ENCODE assay signal across 9 mouse cellular contexts in the genomic region with DNA sequence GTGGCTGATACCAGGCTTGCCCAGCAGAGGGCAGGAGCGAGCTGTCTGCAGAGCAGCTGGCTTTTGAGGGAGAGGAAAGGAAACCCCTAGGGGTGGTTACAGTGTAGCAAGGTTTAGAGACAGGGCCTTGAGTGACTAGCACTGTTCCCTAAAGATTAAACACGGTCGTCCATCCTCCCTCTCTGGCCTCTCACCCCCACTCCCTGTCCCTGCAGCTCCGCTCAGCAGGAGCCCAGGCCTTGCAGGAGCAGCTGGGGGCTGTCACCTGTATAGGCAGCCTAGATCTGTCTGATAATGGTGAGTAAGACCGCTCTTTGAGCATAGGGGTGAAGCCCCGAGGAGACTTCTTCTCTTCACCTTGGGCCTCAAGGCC. TPM values are rescaled to one million over a fixed set of nuclear protein-coding genes. Genes with fewer than 3 reads are reported as not detected.
DNase-seq lines count a peak whose midpoint lies in the region; ATAC-seq and TF ChIP-seq lines count a peak whose summit lies in the region.
"Had no signal": no experiment of that assay in that cellular context is flagged by ENCODE, and none has a peak within 500 bp of the region (broad histone marks: within the 10 kb centered on the region; RNA-seq: fewer than 3 reads in every experiment).

No protein-coding gene starts in this region.

- H3K4me3 ChIP-seq in hindbrain, postnatal 0 days (ENCODE audit: low read length), result no peak overlapping the region
- H3K4me3 ChIP-seq: myocyte had no signal

- H3K4me2 ChIP-seq in hindbrain, postnatal 0 days (ENCODE audit: low read depth, low read length), result no peak overlapping the region

- peak; percentile 82 for DNase-seq in WW6 (ENCODE audit: low read depth, low spot score)
- peak; percentile 96 to 98 for DNase-seq in cerebellum, postnatal 10 days
- DNase-seq in gastrocnemius, adult 18-20 months (ENCODE audit: low spot score), result peak; percentile 83
- peak; percentile 92 for DNase-seq in hindbrain, postnatal 0 days (ENCODE audit: low spot score)
- peak; percentile 69 to 86 for DNase-seq in left cerebral cortex, postnatal 10 days (ENCODE audit: extremely low spot score in 1 of 2, low spot score in 2 of 2)
- DNase-seq in right cerebral cortex, postnatal 25 days, result peak; percentile 82
- peak; percentile 75 to 84 for DNase-seq in urinary bladder, postnatal 36 days (ENCODE audit: low spot score in 2 of 2)

- 47% methylated on average over 5 of the region's 6 CpGs for WGBS in hindbrain, postnatal 0 days

- H3K4me1 ChIP-seq in hindbrain, postnatal 0 days (ENCODE audit: insufficient read depth, low read length), result no peaks in the 10 kb centered on the region

- peaks cover 49% of the 10 kb centered on the region for H3K36me3 ChIP-seq in hindbrain, postnatal 0 days (ENCODE audit: insufficient read depth, low read length)

- peak; percentile 65 for ATAC-seq in hindbrain, postnatal 0 days
- ATAC-seq in megakaryocyte-erythroid progenitor cell, adult 5-6 weeks (replicated peaks; ENCODE audit: low FRiP score, low TSS enrichment, poor library complexity, severe bottlenecking), result peak; percentile 69

- H3K9me3 ChIP-seq in hindbrain, postnatal 0 days (ENCODE audit: low read length), result no peaks in the 10 kb centered on the region

- no peaks in the 10 kb centered on the region for H3K27me3 ChIP-seq in hindbrain, postnatal 0 days (ENCODE audit: insufficient read depth, low read length)

- intact Hi-C loops in left cerebral cortex, postnatal 10 days (cut with DNase I), result loop anchor here (2.0 to 10.0 kb wide), 3 partner anchors 40 to 343 kb away; no protein-coding TSS in a partner anchor

- no peak overlapping the region for H3K9ac ChIP-seq in hindbrain, postnatal 0 days (replicated peaks; ENCODE audit: low read length)

- no peak overlapping the region for H3K27ac ChIP-seq in hindbrain, postnatal 0 days

- peak; percentile 99 for TF ChIP-seq CTCF in hindbrain, postnatal 0 days (IDR thresholded peaks at IDR 0.05; ENCODE audit: low read depth)

RNA-seq across cellular contexts. Expression of a gene that starts 7.0 kb away (rescaled TPM):
- under 1 TPM; 0.26 to 0.41 TPM for total RNA-seq in gastrocnemius, adult 18-20 months (2021)
- 90.5 and 120 TPM in 2 replicates for total RNA-seq in hindbrain, postnatal 0 days (2014; rRNA removed)
- 23.8 and 25.2 TPM in 2 replicates for polyA plus RNA-seq in hindbrain, postnatal 0 days (2015; fragmentation: Nextera tagmentation; extraction: Ambion mirVana)
- total RNA-seq in left cerebral cortex, postnatal 10 days (2021), result 100 to 1,000 TPM; 105 to 109 TPM
- 0.77 and 1.3 TPM in 2 replicates for total RNA-seq in megakaryocyte-erythroid progenitor cell, adult 5-6 weeks (2014; fragmentation: Nextera tagmentation)
- 0.42 and 0.70 TPM in 2 replicates for total RNA-seq in megakaryocyte-erythroid progenitor cell, adult 5-6 weeks (2017)

RNA-seq across cellular contexts. Expression of a gene that starts 12.8 kb away (rescaled TPM):
- not detected for total RNA-seq in gastrocnemius, adult 18-20 months (2021)
- total RNA-seq in hindbrain, postnatal 0 days (2014; rRNA removed), result 8.3 and 19.7 TPM in 2 replicates
- polyA plus RNA-seq in hindbrain, postnatal 0 days (2015; fragmentation: Nextera tagmentation; extraction: Ambion mirVana), result 25.3 and 28.0 TPM in 2 replicates
- total RNA-seq in left cerebral cortex, postnatal 10 days (2021), result 100 to 1,000 TPM; 176 to 200 TPM
- not detected in 2 replicates for total RNA-seq in megakaryocyte-erythroid progenitor cell, adult 5-6 weeks (2014; fragmentation: Nextera tagmentation)
- total RNA-seq in megakaryocyte-erythroid progenitor cell, adult 5-6 weeks (2017), result not detected in 2 replicates
- polyA plus RNA-seq: myocyte had no signal

RNA-seq across cellular contexts. Expression of a gene that starts 18.9 kb away (rescaled TPM):
- total RNA-seq in gastrocnemius, adult 18-20 months (2021), result 10 to 100 TPM; 37.1 to 46.0 TPM
- 15.8 and 18.4 TPM in 2 replicates for total RNA-seq in hindbrain, postnatal 0 days (2014; rRNA removed)
- 28.1 and 29.6 TPM in 2 replicates for polyA plus RNA-seq in hindbrain, postnatal 0 days (2015; fragmentation: Nextera tagmentation; extraction: Ambion mirVana)
- total RNA-seq in left cerebral cortex, postnatal 10 days (2021), result 10 to 100 TPM; 11.6 to 12.9 TPM
- 103 and 133 TPM in 2 replicates for total RNA-seq in megakaryocyte-erythroid progenitor cell, adult 5-6 weeks (2014; fragmentation: Nextera tagmentation)
- total RNA-seq in megakaryocyte-erythroid progenitor cell, adult 5-6 weeks (2017), result 128 and 189 TPM in 2 replicates

RNA-seq across cellular contexts. Expression of a gene that starts 27.3 kb away (rescaled TPM):
- total RNA-seq in gastrocnemius, adult 18-20 months (2021), result not detected
- 4.4 and 7.1 TPM in 2 replicates for total RNA-seq in hindbrain, postnatal 0 days (2014; rRNA removed)
- 0.23 and 0.33 TPM in 2 replicates for polyA plus RNA-seq in hindbrain, postnatal 0 days (2015; fragmentation: Nextera tagmentation; extraction: Ambion mirVana)
- total RNA-seq in left cerebral cortex, postnatal 10 days (2021), result under 1 TPM; 0.18 to 0.49 TPM
- not detected in 2 replicates for total RNA-seq in megakaryocyte-erythroid progenitor cell, adult 5-6 weeks (2014; fragmentation: Nextera tagmentation)
- total RNA-seq in megakaryocyte-erythroid progenitor cell, adult 5-6 weeks (2017), result not detected in 2 replicates
- polyA plus RNA-seq: myocyte had no signal

RNA-seq across cellular contexts. Expression of a gene that starts 42.6 kb away (rescaled TPM):
- 1 to 10 TPM; 2.8 to 3.1 TPM for total RNA-seq in gastrocnemius, adult 18-20 months (2021)
- 30.5 and 32.0 TPM in 2 replicates for total RNA-seq in hindbrain, postnatal 0 days (2014; rRNA removed)
- 19.9 and 22.5 TPM in 2 replicates for polyA plus RNA-seq in hindbrain, postnatal 0 days (2015; fragmentation: Nextera tagmentation; extraction: Ambion mirVana)
- 10 to 100 TPM; 13.3 to 15.5 TPM for total RNA-seq in left cerebral cortex, postnatal 10 days (2021)
- total RNA-seq in megakaryocyte-erythroid progenitor cell, adult 5-6 weeks (2014; fragmentation: Nextera tagmentation), result 66.0 and 88.0 TPM in 2 replicates
- total RNA-seq in megakaryocyte-erythroid progenitor cell, adult 5-6 weeks (2017), result 48.7 and 55.6 TPM in 2 replicates

Comparison
In these comparisons a context has a peak if more than half of its experiments do, and no peak if none do; other contexts are left out.
1. RNA of a gene that starts 7.0 kb away (total RNA-seq): 90.5 to 120 TPM in hindbrain, postnatal 0 days and 105 to 109 TPM in left cerebral cortex, postnatal 10 days; 0.42 to 1.3 TPM in megakaryocyte-erythroid progenitor cell, adult 5-6 weeks and 0.26 to 0.41 TPM in gastrocnemius, adult 18-20 months; every median in the first group is over 10 times any median in the second.
2. Peak in every context shown above with its lines, with median percentiles within 50 percentile points of each other: DNase-seq.